9 mouse cellular contexts compared by ENCODE assay signal in genomic region chr15:10747638-10748037, GRCm38 (mm10). TPM values are rescaled to one million over a fixed set of nuclear protein-coding genes. Genes with fewer than 3 reads are reported as not detected.
DNase-seq lines count a peak whose midpoint lies in the region; ATAC-seq lines count a peak whose summit lies in the region.
"Had no signal": no experiment of that assay in that cellular context is flagged by ENCODE, and none has a peak within 500 bp of the region (broad histone marks: within the 10 kb centered on the region; RNA-seq: fewer than 3 reads in every experiment).

No protein-coding gene starts in this region.

- H3K9ac ChIP-seq in kidney, embryonic 16.5 days (replicated peaks; ENCODE audit: low read length), result no peak overlapping the region
- no peak overlapping the region for H3K9ac ChIP-seq in forebrain, embryonic 15.5 days (replicated peaks)
- 0 out of 2 replicates have a peak overlapping the region, but pooled peaks have one; percentile 8 for H3K9ac ChIP-seq in midbrain, embryonic 13.5 days (replicated peaks)

- no peak overlapping the region for H3K4me2 ChIP-seq in kidney, embryonic 16.5 days (replicated peaks; ENCODE audit: low read depth, low read length)
- no peak overlapping the region for H3K4me2 ChIP-seq in forebrain, embryonic 15.5 days (replicated peaks)
- H3K4me2 ChIP-seq in midbrain, embryonic 13.5 days (replicated peaks), result peak overlapping the region; percentile 21; the same call in 1 of the 2 replicates

- 49% methylated on average over 8 of the region's 8 CpGs for WGBS in kidney, embryonic 16.5 days
- WGBS in forebrain, embryonic 15.5 days, result 44% methylated on average over 8 of the region's 8 CpGs
- 43% methylated on average over 8 of the region's 8 CpGs for WGBS in midbrain, embryonic 13.5 days

- H3K9me3 ChIP-seq in kidney, embryonic 16.5 days (ENCODE audit: low read length), result no peaks in the 10 kb centered on the region
- H3K9me3 ChIP-seq in forebrain, embryonic 15.5 days, result no peaks in the 10 kb centered on the region
- H3K9me3 ChIP-seq in midbrain, embryonic 13.5 days, result no peaks in the 10 kb centered on the region

- no peak overlapping the region for H3K4me3 ChIP-seq in kidney, embryonic 16.5 days (ENCODE audit: low read length)
- no peak overlapping the region for H3K4me3 ChIP-seq in forebrain, embryonic 15.5 days
- no peak overlapping the region for H3K4me3 ChIP-seq in midbrain, embryonic 13.5 days (replicated peaks)

- H3K27me3 ChIP-seq in kidney, embryonic 16.5 days (ENCODE audit: insufficient read depth, low read length), result no peaks in the 10 kb centered on the region
- no peaks in the 10 kb centered on the region for H3K27me3 ChIP-seq in forebrain, embryonic 15.5 days
- no peaks in the 10 kb centered on the region for H3K27me3 ChIP-seq in midbrain, embryonic 13.5 days

- no peaks in the 10 kb centered on the region for H3K36me3 ChIP-seq in kidney, embryonic 16.5 days (ENCODE audit: insufficient read depth, low read length)
- H3K36me3 ChIP-seq in forebrain, embryonic 15.5 days, result no peaks in the 10 kb centered on the region
- H3K36me3 ChIP-seq in midbrain, embryonic 13.5 days, result no peaks in the 10 kb centered on the region

- peaks cover 7% of the 10 kb centered on the region; the same call in 1 of the 2 replicates for H3K4me1 ChIP-seq in kidney, embryonic 16.5 days (ENCODE audit: insufficient read depth, low read length)
- peaks cover 16% of the 10 kb centered on the region for H3K4me1 ChIP-seq in forebrain, embryonic 15.5 days
- H3K4me1 ChIP-seq in midbrain, embryonic 13.5 days (replicated peaks), result peaks cover 28% of the 10 kb centered on the region

- ATAC-seq in kidney, embryonic 16.5 days (ENCODE audit: low FRiP score, low TSS enrichment), result no peak
- ATAC-seq in forebrain, embryonic 15.5 days (replicated peaks), result peak; percentile 72
- ATAC-seq in midbrain, embryonic 13.5 days, result peak; percentile 78

- DNase-seq in kidney, postnatal 14 days, result no peak
- peak; percentile 71 for DNase-seq in Muller cell, postnatal 12 days (ENCODE audit: inconsistent ontology term)
- DNase-seq in cerebellum, adult 11 months, result no peak
- no peak for DNase-seq in thymus, postnatal 25 days
- no peak for DNase-seq in gastrocnemius, postnatal 4 days (ENCODE audit: low spot score in 2 of 2)
- DNase-seq: cerebellum, postnatal 14 days had no signal

- peak overlapping the region; percentile 36; the same call in 1 of the 2 replicates for H3K27ac ChIP-seq in kidney, embryonic 16.5 days (ENCODE audit: low read length)
- H3K27ac ChIP-seq in forebrain, embryonic 15.5 days (replicated peaks), result peak overlapping the region; percentile 20
- peak overlapping the region; percentile 85 for H3K27ac ChIP-seq in midbrain, embryonic 13.5 days

RNA-seq across cellular contexts. Expression of gene Rai14, which starts 33.2 kb away (rescaled TPM):
- polyA plus RNA-seq in kidney, embryonic 16.5 days (2015; fragmentation: Nextera tagmentation; extraction: Ambion mirVana), result 60.6 and 69.6 TPM in 2 replicates
- polyA plus RNA-seq in forebrain, embryonic 15.5 days (2015; fragmentation: Nextera tagmentation; extraction: Ambion mirVana), result 37.4 and 38.2 TPM in 2 replicates
- polyA plus RNA-seq in midbrain, embryonic 13.5 days (2015; fragmentation: Nextera tagmentation; extraction: Ambion mirVana), result 30.1 and 34.2 TPM in 2 replicates
- 10 to 100 TPM; 15.7 to 19.3 TPM for total RNA-seq in gastrocnemius, postnatal 4 days (2021)

Comparison
In these comparisons a context has a peak if more than half of its experiments do, and no peak if none do; other contexts are left out.
1. H3K27ac ChIP-seq: peak in every context shown above with its lines; median percentile 85 in midbrain, embryonic 13.5 days; 36 in kidney, embryonic 16.5 days; 20 in forebrain, embryonic 15.5 days.